Mouse (Mus musculus) T-cell, adult 2 months (primary cell): ENCODE results near the gene Vmn1r30.

Experiments
- DNase-seq: peaks from one replicate; pipeline ENCODE4 v3.0.0; 2022; ENCODE audit warnings: low spot score

Vmn1r30 gene

DNA sequence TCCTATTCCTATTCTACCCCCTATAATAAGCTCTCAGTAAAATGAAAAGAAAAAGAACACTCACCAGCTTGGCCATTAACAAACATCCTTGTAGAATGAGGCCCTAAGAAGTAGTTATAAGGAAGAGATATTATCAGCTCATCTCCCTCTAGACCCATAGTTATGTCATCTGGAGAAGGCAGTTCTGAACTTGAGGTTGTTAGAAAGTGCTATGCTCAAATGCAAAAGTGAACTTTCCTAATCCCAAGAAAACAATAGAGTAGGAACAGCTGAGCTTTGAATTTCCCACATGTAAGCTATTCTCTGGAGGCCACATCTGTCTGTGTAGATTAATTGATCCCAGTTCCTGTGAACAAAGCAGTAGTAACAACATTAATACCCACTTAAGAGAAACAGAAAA lies at the start of gene Vmn1r30:
Vmn1r30 (minus strand) TSS at position 101 of the 400 bp plus-strand sequence.
- no peak for DNase-seq

DNA sequence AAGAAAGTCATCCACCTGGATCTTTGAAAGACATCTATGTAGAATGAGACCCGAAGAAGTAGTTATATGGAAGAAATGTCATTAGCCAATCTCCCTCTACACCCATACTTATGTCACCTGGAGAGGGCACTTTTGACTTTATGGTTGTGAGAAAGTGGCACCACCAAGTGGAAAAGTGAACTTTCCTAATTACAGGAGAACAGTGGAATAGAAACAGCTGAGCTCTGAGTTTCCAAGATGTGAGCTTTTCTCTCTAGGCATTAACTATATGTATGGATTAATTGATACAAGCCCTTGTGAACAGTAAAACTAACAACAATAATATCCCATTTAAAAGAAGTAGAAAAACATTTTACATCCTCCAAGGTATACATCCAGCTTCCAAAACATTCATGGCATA lies 32.0 kb upstream of the Vmn1r30 start, which contains the start of gene Vmn1r31:
Vmn1r31 (minus strand) TSS at position 101 of the 400 bp plus-strand sequence.
- DNase-seq = no peak
